Mouse (Mus musculus): ENCODE results near the gene Tmem45b.
"Not testable (repeated sequence)": the region's sequence is repeated elsewhere in the genome, so short reads cannot be mapped to it uniquely, and the experiment has no call there.

The Tmem45b gene

DNA sequence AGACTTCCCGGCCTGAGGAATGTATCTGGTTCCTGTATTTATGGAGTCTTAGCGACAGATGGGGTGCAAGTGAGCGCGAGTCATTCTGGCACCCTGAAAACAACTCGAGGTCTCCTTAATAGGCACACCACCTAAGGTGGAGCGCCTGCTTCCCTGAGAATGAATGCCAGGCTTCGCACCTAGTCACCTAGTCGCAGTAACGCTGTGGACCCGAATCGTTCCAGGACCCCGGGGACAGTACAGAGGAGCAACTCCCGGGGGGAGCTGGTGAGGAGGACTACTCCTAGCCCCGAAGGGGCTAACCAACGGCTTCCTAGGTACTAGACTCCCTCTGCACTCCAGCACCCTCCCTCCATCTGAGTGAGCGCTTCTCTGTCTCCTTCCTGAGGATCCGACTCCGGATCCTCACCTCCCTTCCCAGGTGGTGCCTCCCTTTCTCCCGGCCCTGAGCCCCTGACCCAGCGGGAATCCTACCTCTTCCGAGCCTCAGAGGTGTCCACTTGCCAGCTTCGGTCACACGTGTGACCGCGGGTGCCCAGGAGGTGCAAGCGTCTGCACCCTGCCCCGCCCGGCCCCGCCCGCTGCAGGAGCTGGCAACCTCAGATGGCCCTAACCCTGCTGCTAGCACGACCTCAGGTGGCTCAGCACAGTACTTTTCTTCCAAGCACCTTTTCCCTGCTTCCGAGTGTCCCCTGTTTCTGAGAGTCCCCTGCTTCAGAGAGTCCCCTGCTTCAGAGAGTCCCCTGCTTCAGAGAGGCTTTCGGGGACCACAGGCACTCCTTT, at the start of gene Tmem45b:
TSS of gene Tmem45b (minus strand) at position 771 of the 783 bp plus-strand sequence.
- DNase-seq, result no peak

DNA sequence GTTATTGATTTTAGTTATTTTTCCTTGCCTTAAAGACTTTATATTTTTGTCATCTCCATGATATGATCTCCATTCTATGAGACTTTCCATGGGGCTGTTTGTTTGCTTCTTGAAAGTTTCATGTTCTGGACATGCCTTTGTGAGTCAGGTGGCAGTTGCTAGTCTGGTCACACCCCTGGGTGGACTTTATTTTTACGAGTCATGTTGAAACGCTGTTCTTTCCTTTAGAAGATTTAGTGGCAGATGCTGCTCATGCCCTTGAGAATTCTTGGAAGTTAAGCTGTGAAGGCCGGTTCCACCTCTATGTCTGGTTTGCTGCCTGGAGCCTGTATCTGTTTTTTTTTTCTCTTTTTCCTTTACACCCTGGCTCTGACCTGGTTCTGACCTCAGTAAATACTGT, 43.9 kb upstream of the Tmem45b start:
- DNase-seq, result no peak

DNA sequence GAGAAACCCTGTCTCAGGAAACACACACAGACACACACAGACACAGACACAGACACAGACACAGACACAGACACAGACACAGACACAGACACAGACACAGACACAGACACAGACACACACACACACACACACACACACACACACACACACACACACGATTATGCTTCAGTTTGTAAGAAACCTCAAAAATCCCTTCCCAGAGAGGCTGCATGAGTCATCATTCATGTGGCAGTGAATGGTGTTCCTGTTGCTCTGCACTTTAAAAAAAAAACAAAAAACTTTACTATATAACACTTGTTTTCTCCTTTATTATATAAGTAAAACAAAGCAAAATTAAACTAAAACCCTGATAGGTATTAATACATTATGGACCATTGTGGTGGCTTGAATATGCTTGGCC, 37.0 kb upstream of the Tmem45b start:
- not testable (repeated sequence) for DNase-seq

DNA sequence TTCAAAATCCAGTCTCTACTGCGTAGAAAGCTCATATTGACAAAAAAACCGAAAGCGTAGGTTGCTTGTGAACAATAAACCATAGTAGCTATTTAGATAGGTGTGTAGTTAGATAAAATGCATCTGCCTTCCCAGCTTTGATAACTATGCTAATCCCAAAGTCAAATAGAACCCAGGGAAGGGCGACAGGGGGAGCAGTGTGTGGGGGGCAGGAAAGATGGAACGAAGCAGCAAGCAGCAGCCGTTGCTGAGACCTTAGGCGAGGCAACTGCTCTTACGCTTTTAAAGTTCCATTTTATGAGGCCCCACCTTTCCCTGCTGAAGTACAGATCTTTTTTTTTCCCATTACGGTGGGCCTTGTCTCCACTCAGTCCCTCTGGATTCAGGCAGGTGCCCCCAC, 1.1 kb downstream of the Tmem45b start:
- DNase-seq, result no peak

DNA sequence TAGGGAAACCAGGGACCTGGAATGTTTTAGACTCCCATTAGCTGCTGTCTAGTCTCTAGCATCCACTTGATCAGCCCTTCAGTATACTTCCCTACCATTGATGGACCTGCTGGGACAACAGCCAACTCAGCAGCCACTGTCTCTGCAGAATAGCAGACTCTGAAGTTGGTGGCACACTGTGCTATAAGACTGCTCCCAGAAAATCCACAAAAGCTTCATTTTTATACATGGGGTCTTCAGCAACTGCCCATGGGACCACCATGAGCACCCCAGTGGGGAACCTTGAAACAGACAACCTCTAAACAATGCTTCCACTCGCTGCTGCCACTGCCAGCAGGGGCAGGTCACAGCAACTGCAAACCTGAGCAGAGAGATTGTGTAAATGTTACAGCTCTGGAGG, 9.9 kb downstream of the Tmem45b start:
- DNase-seq, result no peak

DNA sequence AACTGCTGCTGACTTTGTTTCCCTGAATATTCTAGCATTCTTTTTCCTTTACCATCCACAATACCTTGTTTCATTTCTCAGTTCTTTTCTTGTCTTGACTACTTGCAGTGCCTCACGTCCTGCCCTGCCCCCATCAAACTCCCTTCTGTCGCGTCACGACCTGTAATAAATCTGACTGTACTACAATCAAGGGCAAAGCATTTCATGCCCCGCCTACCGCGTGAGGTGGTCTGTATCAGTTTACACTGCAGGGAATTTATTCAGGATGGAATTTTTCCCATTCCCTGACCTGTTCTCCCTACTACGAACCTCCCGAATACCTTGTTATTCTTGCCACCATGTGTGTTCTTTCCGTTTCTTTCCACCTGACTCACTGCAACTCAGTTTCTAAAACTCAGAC, 12.1 kb downstream of the Tmem45b start:
- DNase-seq, result no peak

DNA sequence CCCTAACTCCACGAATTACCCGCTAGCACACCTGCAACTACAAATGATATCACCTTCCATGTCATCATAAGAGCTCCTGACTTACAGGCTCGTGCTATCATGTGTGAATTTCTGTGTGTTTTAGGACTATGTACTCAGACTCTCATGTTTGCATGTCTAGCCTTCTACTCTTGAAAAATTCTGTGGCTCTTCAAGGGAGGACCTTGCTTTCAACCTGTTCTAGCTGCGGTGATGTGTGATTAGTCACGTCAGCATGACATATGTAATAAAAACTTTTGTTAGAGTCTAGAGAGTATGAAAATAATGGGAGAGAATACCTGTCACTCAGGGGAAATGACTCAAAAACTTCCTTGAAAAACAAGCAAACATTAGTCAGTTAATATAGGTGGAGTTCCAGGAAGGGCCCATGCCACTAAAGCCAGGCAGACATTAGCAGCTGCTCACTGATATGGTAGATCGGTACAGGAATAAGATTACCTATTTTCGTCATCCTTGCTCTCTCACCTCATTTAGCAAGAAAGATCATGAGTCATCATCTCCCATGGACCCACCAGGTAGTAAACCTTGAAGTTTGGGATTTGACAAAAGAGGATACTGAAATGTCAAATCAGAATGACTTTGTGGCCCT, 15.0 kb downstream of the Tmem45b start:
- no peak for DNase-seq

DNA sequence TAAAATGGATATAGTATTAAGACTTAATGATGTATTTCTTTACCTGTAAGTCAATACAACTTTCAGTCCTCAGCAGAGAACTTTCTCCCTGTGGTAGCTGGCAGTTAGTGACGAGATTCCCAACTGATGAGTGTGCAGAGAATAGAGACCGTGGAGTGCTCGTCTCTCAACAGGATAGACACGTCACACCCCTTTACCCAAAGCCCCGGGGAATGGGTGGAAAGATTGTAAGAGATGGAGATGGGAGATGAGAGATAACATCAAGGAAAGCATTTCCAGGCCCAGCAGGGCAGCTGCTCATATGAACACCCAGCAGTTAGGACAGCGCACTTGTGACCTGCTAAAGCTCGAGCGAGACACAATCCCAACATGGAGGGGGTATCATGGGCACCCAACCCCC, 20.0 kb downstream of the Tmem45b start:
- DNase-seq, result no peak

DNA sequence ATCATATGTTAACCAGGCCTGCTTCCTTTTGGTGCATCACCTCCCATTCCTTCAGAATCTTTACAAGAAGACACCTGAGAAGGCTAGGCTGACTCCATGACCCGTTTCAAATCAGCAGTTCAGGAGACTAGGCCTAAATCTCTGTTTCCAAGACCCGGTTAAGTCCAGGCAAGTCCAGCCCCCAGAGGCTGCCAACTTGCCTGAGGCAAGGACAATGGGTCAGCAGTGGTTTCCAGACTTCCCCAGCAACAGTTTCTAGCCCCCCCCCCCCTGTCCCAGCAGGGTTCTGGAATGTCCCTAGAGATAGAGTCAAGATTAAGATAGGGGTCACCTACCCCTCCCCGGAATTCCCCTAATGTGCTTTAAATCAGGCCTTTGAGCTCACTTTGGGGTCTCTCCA, 22.8 kb downstream of the Tmem45b start:
- no peak for DNase-seq

DNA sequence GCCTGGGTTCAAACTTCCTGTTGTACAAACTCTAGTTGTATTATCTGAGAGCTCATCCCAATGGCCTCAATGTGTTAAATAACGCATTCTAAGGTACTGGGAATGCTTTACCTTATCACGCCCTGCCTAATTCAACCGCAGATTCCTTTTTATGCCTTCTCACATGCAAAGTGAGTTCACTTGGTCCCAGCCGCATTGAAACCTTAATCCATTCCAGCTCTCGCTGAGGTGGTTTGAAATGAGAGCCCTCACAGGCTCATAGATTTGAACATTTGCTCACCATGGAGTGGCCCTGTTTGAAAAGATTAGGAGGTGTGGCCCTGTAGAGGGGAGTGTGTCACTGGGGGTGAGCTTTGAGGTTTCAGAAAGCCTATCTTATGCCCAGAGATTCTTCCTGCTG, 23.9 kb downstream of the Tmem45b start:
- DNase-seq, result no peak

DNA sequence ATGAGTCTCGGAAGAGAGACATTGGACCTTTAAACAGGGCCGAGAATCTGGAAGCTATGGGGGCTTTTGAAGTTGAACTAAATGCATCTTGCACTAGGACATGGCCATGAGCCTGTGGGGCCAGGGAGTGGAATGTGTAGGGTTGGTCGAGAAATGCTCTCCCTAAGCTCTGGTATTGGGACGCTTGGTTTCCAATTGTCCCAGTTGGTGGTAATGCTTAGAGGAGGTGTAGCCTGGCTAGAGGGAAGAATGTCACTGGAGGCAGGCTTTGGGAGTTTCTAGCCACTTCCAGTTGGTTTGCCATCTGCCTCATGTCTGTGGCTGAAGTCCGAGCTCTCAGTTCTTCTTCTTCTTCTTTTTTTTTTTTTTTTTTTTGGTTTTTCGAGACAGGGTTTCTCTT, 24.9 kb downstream of the Tmem45b start:
- no peak for DNase-seq

DNA sequence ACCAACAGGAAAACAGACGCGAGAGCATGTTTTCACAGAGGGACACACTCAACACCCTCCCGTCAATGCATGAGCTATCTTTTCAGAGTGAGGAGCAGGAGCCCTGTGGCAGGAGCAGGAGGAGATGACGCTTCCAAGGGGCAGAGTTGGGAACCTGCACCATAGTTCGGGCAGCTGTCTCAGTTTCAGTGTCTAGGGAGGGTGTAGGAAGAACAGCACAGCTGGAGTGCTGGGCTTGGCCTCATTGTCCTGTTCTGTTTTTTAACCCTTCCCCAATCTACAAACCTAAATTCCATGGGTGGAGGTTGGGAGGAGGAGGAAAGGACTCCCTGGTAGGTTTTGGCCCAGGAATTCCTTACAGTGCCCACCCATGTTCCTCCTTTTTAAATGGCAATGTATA, 25.4 kb downstream of the Tmem45b start:
- DNase-seq, result no peak

DNA sequence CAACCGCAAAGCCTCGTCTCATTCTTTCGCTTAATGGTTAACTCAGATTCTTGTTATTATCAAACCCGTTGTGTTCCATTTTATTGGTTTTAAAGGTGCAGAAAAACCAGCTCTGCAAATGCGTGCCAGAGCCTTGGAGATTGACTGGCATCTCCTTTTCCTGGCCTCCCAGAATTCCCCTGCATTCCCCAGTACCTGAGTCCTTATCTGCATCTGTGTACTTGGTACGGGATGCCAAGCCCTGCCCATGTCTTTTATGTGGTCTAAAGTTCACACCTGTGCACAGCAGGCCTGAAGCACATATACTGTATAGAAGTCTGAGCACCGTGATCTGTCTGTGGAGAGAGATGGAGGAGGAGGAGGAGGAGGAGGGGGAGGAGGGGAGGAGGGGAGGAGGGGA, 26.4 kb downstream of the Tmem45b start:
- DNase-seq, result no peak

DNA sequence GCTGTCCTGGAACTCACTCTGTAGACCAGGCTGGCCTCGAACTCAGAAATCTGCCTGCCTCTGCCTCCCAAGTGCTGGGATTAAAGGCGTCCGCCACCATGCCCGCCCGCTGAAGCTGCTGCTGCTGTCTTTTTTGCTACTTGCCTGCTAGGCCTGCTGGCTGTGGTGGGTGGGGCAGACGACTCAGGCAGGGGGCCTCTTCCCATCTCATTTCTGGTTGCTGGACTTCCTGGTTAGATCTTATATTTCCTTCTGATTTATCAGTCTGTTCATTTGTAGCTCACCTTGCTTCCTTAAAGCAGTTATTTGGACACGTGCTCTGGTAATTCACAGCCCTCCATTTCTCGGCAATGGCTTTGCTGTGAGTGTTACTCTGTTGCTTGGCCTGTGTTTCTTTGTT, 28.8 kb downstream of the Tmem45b start:
- no peak for DNase-seq

DNA sequence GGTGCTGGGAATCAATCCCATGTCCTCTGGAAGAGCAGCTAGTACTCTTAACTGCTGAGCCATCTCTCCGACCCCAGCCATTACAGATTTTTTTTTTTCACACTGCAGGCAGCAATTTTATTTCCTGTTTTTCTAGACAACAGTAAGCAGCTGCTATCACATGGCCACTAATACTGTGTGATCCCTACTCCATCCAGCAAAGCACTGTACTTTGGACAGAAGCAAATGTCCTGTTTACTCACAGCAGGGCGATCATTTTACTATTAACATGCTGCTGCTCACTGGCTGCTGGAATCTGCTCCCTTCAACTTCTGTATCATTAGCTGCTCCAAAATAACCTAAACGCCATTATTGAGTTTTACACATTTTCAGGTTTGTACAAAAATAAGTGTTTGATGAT, 30.8 kb downstream of the Tmem45b start:
- DNase-seq, result no peak

DNA sequence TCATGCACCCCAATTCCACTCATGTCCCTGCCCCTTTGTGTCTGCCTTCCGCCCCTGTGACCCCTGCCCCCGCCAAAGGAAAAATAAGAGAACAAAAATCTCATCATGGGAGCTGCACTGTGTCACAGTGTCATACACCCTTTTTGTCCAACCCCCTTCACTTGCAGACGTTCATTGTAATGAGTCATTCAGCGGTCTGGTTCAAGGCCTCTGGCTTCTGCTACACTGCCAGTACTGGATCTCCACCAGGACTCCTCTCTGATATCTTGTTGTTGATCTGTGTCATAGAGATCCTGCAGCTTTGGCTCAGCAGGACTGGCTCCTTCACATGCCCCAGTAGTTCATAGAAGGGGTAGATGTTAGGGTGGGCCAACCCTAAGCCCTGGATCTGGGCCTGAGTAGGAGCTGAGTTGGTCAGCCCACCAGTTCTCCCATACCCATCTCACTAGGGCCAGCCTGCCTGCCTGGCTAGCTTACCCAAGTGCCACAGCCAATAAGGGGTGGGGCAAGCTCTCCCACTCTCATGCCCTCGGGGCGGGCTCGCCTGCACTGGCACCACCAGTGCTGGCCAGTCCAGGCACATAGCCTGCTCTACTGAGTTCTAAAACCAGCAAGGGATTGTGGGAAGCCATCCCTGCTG, 31.8 kb downstream of the Tmem45b start:
- no peak for DNase-seq

DNA sequence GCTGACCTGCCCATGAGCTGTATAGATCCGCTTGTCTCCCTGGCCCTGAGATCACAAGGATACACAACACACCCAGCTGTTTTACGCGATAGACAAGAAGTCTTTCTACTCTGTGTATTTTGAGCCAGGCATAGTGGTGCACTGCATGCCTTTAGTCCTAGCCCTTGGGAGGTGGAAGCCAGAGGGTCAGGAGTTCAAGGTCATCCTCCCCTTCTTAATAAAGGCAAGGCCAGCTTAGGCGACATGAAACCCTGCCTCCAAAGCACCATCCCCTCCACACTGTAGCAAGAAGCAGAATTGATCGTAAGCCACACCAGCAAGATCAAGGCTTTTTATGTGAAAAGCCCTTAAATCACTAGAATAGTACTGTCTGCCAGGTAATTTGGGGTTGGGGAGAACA, 32.5 kb downstream of the Tmem45b start:
- DNase-seq, result no peak

DNA sequence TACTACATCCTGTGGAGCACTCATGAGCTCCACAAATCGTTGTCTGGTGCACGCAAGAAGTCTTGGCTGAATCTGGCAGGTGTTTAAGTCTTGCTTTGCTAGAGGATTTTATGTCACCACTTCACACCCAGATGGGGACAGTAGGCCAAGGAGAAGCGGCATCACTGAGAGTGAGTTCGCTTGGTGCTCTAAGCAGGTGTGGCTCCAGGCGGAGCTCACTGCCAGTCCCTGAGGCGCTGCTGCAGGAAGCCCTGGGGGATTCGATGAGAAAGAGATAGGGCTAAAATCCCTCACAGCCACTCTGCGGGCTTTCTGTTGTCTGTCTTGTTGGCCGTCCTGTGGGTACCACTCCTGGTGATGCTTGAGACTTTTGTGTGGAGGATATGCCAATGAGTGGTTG, 34.3 kb downstream of the Tmem45b start:
- no peak for DNase-seq

DNA sequence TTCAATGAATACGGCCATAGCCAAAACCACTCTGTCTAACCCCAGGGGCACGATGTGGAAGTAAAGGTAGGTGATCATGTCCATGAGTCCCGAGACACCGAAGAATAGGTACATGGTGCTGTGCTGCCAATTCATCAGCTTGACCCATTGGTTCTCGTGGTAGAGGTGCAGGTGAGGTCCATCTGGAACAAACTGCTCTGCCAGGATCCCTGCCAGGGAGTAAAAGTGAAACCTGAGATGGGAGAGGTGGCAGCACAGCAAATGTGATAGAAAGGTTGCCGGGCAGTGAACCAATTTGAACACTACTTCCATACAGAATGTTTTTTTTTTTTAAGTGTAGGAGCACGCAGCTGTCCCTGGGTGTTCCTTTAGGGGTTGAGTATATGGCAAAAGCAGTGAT, 35.3 kb downstream of the Tmem45b start:
- DNase-seq, result no peak

DNA sequence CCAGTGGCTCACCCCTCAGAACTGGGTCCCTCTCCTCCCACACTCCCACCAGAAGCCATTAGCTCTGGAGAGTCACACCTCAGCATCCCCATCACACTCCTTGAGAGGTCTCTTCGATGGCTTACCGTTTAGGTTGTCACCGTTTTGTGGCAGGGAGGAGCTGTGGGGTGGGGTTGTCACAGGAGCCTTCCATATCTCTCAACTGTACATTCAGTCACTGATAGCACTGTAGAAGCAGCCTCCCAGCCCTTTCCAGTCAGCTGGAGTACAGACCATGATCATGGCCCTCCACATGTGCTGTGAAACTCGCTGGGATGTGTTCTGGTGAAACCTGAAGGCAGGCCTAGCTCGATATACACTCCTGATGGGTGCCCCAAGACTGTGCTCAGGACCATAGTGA, 42.1 kb downstream of the Tmem45b start:
- DNase-seq, result no peak

DNA sequence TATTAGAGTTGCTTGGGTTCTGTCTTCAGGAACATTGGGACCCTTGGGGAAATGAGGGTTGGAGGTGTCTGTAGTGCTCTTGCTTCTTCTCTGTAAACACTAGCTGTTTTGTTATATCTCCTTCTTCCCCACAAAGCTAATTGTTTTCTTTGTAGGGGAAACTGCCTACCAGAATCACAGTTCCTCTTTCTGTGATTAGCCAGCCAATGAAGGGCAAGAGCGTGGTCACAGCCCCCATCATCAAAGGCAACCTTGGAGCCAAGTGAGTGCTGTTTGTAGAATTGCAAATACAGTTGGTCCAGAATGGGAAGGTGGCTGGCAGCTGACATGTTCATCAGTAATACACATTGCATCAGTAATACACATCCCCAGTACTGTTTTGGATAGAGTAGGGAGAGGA, 45.4 kb downstream of the Tmem45b start:
- no peak for DNase-seq

DNA sequence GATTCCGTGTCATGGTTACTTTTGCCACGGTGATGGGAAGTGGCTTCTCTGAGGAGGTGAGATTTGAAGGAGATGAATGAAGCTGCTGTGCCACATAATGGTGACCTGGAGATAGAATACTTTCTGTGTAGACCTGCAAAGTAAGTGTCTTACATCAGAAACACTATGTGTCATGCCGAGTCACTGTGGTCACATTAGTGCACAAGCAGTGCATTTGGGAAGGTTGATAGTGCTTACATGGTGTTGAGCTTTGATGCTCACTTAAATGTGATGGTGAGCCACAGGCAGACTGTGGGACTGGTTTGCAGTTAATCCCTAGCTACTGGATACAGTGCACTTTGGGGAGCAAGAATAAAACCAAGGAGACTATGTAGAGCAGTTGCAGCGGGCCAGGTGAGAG, 52.1 kb downstream of the Tmem45b start:
- DNase-seq, result no peak

DNA sequence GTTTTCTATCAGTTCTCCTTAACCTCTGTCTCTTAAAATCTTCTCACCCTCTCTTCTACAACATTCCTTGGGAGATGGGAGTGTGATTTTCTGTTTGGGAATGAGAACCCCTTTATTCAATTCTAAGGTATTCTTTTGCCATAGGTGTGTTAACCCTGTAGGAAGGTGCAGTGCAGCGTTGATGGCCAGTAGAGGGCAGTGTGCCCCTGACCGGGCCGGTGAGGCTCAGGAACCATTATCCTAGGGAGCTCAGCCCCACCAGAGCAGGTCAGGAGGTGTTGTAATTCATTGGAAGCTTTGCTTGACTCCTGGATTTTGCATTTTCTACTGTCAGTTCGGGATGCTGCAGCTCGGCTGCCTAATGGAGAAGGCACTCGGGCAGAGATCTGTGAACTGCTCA, 59.0 kb downstream of the Tmem45b start:
- no peak for DNase-seq

DNA sequence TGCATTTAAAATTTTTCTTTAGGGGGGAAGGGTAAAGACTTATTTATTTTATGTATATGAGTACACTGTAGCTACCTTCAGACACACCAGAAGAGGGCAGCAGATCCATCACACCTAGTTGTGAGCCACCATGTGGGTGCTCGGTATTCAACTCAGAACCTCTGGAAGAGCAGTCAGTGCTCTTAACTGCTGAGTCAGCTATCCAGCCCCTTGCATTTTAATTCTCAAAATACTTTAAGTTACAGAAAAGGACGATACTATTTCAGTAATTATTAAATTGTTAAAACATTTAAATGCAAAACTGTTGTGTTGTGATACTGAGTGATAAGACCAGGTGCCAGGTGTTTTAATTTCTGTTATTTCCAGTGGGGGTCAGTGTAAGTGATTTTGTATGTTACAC, 60.0 kb downstream of the Tmem45b start:
- DNase-seq, result no peak

All from spleen, adult 18-20 months (tissue).